Mouse (Mus musculus): ENCODE results near the gene Cyb5d1.

The Cyb5d1 gene

GRCm38 (mm10) chr11:69415668-69416451, 20.4 kb upstream of the Cyb5d1 start:
- no peak for DNase-seq (ENCODE audit: low read depth)

- DNase-seq (ENCODE audit: low read depth): no peak
Measured at GRCm38 (mm10) chr11:69415327-69415667, 19.9 kb upstream of the Cyb5d1 start.

- no peak for DNase-seq (ENCODE audit: low read depth)
Measured at GRCm38 (mm10) chr11:69414421-69415326, 19.2 kb upstream of the Cyb5d1 start.

GRCm38 (mm10) chr11:69413221-69414181, 18.1 kb upstream of the Cyb5d1 start, which contains the start of gene Kdm6b:
Gene Kdm6b, minus strand, starts transcription at chr11:69413675.
- DNase-seq (ENCODE audit: low read depth): no peak

- no peak for DNase-seq (ENCODE audit: low read depth)
Measured at GRCm38 (mm10) chr11:69412548-69412947, 17.1 kb upstream of the Cyb5d1 start.

GRCm38 (mm10) chr11:69411538-69412203, 16.2 kb upstream of the Cyb5d1 start:
- DNase-seq (ENCODE audit: low read depth): peak; percentile 72

- peak; percentile 97 for DNase-seq (ENCODE audit: low read depth)
Measured at GRCm38 (mm10) chr11:69411073-69411535, 15.7 kb upstream of the Cyb5d1 start.

GRCm38 (mm10) chr11:69410310-69411072, 15.1 kb upstream of the Cyb5d1 start:
- no peak for DNase-seq (ENCODE audit: low read depth)

- DNase-seq (ENCODE audit: low read depth): no peak
Measured at GRCm38 (mm10) chr11:69410045-69410309, 14.5 kb upstream of the Cyb5d1 start.

GRCm38 (mm10) chr11:69409378-69410044, 14.1 kb upstream of the Cyb5d1 start:
- no peak for DNase-seq (ENCODE audit: low read depth)

- peak; percentile 88 for DNase-seq (ENCODE audit: low read depth)
Measured at GRCm38 (mm10) chr11:69408541-69409377, 13.3 kb upstream of the Cyb5d1 start.

- DNase-seq (ENCODE audit: low read depth): no peak
Measured at GRCm38 (mm10) chr11:69407724-69408004, 12.2 kb upstream of the Cyb5d1 start.

- DNase-seq (ENCODE audit: low read depth): no peak
Measured at GRCm38 (mm10) chr11:69406867-69407723, 11.7 kb upstream of the Cyb5d1 start.

GRCm38 (mm10) chr11:69406282-69406681, 10.9 kb upstream of the Cyb5d1 start:
- DNase-seq (ENCODE audit: low read depth): no peak

- DNase-seq (ENCODE audit: low read depth): no peak
Measured at GRCm38 (mm10) chr11:69405397-69406200, 10.2 kb upstream of the Cyb5d1 start.

GRCm38 (mm10) chr11:69404595-69405396, 9.4 kb upstream of the Cyb5d1 start:
- no peak for DNase-seq (ENCODE audit: low read depth)
